Mouse (Mus musculus) frontal cortex, adult (tissue): ENCODE measurements around the gene Helb.

Source experiments
- ATAC-seq: cut with Nextera tagmentation; 2 replicates; pipeline ENCODE4 v1.9.2; 2017; ENCODE audit warnings: mild to moderate bottlenecking, moderate library complexity, mixed read lengths; ENCODE audit not compliant: low TSS enrichment

The Helb gene

DNA sequence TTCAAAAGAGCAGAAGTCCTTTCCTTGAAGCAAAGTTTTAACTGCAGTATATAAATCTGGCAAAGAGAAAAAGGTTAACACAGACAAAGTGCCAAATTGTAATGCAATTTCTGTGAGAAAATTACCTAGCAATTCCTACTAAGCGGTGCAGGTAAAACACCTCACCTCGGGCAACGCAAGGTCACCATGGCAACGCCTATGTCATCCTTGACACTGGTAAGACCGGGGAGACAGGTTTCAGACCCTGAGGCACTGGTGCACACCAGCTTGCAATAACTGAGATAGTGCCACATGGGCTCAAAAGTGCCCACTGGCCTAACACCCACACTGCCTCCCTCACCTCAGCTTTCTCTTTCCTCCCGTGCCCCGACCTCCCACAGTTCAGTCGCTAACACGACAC lies 17.7 kb downstream of the Helb start:
- no peak for ATAC-seq

DNA sequence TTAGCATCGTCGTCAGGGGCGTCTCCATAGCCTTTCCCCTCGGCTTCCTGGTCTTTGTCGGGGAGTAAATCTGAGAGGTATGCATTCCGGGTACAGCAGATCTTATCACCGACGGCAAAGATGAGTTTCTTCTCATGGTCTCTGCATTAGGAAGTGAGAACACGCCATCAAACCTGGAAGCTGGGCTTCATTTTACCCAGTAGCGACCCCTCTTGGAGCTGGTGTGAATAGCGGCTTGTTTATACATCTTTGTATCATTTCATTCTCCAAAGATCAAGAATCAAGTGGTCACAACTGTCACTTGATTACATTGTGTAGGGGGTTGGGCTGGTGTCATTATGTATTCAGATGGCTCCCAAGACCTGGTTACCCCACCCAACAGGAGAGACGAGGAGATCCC lies 20.2 kb downstream of the Helb start:
- no peak for ATAC-seq

DNA sequence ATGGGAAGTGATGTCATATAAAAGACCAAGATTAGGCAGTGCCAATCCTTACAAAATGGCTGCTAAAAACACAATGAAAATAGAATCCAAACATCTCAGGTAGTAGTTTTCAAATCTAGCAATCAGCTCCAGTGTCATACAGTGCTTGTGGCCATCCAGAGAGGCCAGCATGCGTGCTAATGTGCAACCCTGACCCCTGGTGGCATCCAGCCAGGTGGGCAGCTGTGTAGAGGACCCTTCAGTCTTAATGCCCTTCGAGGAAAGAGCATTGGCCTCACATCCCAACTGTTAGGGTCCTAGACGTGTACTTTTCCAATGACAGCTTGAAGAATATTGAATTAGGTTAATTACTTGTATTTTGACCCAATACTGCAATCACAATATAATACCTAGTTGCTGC lies 34.9 kb downstream of the Helb start:
- ATAC-seq, result no peak

DNA sequence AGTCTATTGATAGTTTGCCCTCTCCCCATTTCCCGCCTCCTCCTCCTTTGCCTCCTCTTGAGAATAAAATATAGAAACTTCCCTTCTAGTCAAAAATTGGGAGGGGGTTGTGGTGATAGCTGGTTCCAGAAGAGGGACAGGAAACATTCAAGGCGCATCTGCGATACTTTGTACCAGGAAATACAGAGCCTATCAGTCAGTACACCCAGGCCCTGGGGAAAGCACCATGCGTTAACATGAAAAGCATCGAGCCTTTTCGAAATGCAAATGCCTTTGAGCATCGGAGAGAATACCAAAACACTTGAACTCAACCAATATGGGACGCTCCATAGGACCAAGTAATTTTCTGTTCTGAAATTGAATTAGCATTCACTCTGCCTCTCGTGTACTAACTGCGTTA lies 46.5 kb downstream of the Helb start:
- no peak for ATAC-seq

DNA sequence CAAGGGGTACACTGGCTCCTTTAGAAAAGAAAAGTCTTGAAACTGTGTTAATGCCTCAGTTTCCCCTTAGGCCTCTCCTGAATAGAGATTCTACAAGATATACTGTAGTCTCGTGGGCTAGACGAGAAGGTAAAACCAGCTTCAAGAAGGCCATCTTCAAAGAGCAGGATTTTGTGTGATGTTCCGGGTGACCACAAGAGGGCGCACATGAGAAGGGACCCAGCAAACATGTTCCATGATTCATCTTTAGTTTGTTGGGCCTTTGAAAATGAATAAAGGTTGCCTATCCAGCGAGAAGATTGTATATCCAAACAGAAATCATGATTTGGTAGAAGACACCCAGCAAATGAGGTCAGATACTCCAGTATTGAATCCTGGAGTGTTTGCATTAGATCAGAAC lies 48.4 kb downstream of the Helb start:
- peak; percentile 70 for ATAC-seq

DNA sequence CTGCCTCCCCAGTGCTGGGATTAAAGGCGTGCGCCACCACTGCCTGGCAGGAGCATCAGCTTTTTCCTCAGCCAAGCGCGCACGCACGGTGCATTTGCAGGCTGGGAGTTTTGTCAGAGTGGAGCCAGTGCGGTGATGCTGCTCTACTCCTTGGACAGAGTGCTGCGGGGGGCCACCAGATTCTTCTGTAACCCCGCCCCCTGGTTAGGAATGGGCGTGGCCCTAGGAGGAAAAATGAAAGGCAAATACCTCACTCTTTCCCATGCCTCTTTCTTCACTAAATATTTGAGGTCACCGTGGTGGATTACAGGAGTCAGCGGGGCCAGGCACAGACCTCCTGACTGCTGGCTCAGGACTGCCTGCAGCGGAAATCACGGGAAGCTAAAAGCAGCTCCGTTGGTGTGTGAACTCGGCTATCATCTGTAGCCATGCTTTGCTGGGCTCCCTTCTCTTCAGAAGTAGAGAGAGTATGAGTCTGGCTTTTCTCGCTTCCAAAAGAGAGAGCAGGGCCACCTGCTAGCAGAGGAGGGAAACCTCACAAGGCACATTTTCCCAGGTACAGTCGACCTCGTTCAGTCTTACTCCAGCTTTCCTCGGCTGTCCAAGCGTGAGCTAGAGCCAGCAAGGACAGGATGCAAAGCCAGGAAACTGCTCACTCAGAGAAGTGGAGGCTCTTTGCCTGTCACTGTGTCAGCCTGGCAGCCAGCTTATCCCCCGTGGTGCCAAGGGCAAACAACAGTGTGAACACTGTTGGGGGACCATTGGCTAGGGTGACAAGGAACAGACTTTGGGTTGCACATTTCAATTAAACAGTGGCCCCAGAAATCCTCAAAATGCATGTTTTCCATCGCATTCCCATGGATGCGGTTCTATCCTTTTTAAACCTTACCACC lies 51.3 kb downstream of the Helb start:
- ATAC-seq, result no peak

DNA sequence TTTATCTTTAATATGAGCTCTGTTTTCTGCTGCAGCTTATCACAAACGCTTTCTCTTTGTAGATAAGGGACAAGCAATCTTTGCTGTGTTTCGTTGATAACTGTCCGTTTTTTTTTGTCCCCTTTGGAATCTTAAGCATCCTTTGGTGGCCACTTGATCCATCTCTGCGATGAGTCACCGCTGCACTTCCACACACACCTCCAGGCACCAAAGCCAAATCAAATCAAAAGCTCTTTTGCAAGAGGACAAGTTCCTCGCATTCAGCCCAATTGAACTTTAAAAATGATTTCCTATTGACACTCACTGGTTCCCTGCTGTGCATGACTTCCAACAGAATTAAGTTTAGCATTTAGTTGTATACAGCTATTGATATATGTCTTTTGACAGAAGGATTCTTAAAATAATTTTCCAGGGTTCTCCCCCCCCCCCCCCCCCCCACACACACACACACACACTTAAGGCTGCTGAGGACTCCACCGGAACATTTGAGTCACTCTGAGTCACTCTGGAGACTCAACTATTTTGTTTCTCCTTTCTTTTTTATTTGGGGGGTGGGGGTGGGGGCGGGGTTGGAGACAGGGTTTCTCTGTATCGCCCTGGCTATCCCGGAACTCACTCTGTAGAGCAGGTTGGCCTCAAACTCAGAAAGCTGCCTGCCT lies 52.1 kb downstream of the Helb start:
- ATAC-seq, result no peak

DNA sequence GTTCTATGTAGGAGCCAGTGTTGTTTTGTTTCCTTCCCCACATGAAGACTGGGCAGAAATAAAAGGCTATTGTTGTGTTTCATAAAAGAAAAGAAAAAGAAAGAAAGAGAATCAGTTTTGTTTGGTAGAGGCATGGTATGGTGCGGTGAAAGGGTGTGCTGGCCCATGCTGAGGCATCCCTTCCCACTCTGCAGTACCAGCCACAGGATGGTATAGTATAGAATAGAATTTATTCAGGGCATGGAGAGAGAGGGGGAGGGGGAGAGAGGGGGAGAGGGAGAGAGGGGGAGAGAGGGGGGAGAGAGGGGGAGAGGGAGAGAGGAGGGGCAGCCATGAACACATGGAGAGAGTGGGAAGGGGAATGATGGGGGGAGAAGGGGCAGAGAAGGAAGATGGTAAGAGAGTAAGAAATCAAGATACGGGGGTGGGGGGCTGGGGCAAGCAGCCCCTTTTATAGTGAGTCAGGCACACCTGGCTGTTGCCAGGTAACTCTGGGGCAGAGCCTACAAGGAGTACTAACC lies 68.0 kb downstream of the Helb start:
- ATAC-seq, result no peak

DNA sequence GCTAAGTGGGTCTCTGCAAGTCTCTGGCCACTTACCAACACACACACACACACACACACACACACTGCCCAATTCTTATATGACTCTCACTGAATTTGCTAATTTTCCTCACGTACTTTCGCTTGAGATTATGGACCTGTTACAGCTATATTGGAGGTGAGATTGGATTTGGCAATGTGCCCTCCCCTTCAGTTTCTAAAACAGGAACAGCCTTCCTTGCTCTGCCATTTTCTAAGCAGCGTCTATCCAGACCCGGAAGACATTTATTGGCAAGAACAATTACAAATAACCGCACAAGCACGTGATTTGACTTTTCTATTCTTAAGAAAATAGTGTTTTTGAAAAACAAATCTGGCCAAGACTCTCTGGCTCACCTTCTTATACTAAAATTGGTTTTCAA lies 68.5 kb downstream of the Helb start:
- ATAC-seq, result no peak

DNA sequence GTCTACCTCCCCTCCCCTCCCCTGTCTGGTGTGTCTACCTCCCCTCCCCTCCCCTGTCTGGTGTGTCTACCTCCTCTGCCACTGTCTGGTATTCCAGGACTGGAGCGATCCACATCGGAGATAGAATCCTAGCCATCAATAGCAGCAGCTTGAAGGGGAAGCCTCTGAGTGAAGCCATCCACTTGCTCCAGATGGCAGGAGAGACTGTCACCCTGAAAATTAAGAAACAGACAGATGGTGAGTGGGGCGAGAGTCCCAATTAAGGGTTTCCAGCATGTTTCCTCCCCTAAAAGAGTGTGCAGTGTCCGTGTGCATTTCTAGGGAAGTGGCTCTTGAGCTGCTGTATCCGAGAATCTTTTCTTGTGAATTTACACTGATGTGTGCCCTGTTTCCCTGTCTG lies 74.6 kb downstream of the Helb start:
- peak; percentile 93 for ATAC-seq

DNA sequence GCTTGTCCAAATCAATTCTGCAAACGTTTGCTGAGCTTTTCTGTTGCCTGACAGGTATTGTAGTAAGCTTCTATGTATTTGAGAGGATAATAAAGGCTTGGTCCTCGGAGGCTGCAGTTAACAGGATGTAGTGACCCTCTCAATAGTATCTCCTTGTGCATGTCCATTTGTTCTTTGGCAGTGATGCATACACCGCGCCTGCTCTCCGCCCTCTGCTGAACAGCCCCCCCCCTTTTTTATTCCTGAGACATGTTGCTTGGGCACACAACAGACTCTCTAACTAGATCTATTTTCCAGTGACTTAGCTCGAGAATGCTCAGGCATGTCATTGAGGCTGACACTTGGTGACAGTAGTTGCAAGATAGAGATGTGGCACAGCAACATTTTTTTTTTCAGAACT lies 77.0 kb downstream of the Helb start:
- ATAC-seq, result no peak

DNA sequence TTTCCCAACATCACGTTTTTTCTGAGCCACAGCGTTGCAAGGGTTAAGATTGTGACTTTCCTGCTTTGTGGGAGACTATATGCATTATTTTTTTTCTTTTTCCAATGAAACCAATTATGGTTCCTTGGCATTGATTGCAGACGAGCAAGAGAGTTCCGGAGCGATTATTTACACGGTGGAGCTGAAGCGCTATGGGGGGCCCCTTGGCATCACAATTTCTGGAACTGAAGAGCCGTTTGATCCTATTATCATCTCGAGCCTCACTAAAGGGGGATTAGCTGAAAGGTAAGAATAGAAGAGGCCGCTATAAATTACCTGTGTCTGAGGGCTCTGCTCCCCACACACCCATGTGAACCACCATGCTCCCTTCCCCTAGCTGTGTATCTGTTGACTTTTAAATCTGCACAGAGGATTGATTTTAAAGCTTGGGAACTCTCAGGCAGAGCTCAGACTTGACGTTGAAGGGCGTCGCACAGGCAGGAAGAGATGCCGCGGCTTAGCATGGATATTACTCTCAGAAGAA lies 77.5 kb downstream of the Helb start:
- no peak for ATAC-seq

DNA sequence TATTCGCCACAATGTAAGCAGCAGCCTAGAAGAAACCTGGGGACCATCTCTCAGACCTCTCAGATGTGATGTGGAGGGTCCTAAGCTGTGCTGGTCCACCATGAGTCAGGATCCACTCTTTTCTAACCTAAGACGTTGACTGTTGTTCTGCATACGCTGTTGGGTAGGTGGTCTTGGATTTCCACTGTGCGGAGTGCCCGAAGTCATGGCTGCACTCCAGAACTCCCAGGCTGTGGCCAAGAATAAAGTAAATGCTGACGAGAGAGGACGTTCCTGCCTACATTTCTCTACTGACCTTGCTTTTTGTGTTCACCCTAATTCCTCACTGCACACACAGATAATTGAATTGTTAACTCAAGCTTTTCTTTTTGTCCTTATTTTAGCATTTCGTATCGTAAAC lies 78.9 kb downstream of the Helb start:
- no peak for ATAC-seq
